Mouse (Mus musculus) bone marrow macrophage, adult 2 months (primary cell): Measurements from ENCODE around the gene Phactr2. TPM values are rescaled to one million over a fixed set of nuclear protein-coding genes. Genes with fewer than 3 reads are reported as not detected.

Source experiments
- H3K27ac ChIP-seq: 2 replicates; pipeline ENCODE4 v1.5.1; 2012; ENCODE audit warnings: low read depth, low read length; ENCODE audit not compliant: insufficient read depth
- H3K4me1 ChIP-seq: 2 replicates; pipeline ENCODE4 v1.6.1; 2012; ENCODE audit warnings: low read length; ENCODE audit not compliant: control insufficient read depth, insufficient read depth
- H3K4me3 ChIP-seq: 2 replicates; pipeline ENCODE4 v1.5.1; 2012; ENCODE audit warnings: mild to moderate bottlenecking, low read length, moderate library complexity; ENCODE audit not compliant: insufficient read depth
- CTCF ChIP-seq: IDR thresholded peaks from 2 replicates; pipeline ENCODE4 v1.5.1; 2012; ENCODE audit warnings: low read depth, mild to moderate bottlenecking, low read length, moderate library complexity
- POLR2A ChIP-seq: IDR thresholded peaks from 2 replicates; pipeline ENCODE4 v1.6.1; 2012; ENCODE audit warnings: mild to moderate bottlenecking, low read depth, low read length, borderline replicate concordance
- polyA plus RNA-seq: library from polyadenylated mRNA; stranded (reverse); fragments of >200 nt; gene quantifications from 2 replicates; pipeline ENCODE4 v1.2.4, GENCODE M21; 2012; ENCODE audit not compliant: missing spikeins, insufficient read depth, insufficient read length

The Phactr2 gene
- polyA plus RNA-seq, 1 experiment: 26.0 TPM

GRCm38 (mm10) chr10:13186754-13187153, 287.5 kb downstream of the Phactr2 start:
- peaks cover 12% of the 10 kb centered on the region for H3K4me1 ChIP-seq
- H3K4me3 ChIP-seq: no peak overlapping the region
- no peak overlapping the region for H3K27ac ChIP-seq
- TF ChIP-seq POLR2A (no peak), CTCF (no peak)

DNA sequence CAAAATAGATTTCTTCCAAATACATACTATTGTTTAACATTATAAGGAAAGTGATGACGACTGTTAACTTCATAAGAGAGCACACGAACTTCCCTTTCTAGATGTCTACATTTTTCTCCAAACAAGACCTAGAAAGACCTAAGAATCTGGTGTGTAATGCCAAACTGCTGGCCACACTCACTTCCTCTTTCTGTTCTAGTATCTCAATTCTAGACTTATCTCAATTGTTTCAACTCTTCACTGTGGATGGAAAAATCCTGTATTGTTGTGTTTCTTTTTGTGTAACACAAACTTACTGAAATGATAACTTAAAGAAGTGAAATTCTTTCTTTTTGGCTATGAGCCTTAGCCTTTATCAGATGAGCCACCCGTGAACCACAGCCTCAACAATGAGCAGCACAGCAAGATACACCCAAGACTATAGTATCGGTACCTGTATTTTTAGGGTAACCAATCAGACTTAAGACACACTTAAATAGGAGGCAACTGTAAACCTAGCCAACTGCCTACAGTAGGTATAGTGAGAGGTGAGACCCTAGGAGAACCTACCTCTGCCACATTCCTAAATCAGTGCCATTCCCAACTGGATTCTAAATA, 289.9 kb downstream of the Phactr2 start:
- peak overlapping the region; percentile 4; the same call in 1 of the 2 replicates for H3K27ac ChIP-seq
- no peak overlapping the region for H3K4me3 ChIP-seq
- TF ChIP-seq POLR2A (no peak), CTCF (no peak)
- peaks cover 12% of the 10 kb centered on the region for H3K4me1 ChIP-seq

DNA sequence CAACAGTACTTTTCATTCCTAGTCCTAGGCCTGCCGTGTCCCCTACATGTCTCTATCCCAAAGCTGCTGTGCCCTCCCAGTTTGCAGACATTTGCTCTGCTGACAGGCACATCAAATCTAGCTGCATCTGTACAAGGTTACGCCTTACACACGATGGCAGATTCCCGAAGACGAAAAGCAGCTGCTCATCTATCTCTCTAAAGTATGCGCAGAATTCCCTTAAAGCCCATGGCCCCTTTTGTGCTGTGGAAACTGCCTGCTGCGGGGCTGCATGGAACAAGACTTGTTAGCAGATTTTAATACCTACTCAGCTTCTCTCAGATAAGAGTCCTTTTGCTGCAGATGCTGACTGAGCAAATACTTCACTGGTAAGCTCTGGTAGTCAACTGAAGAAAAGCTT, 294.0 kb downstream of the Phactr2 start:
- TF ChIP-seq POLR2A (no peak), CTCF (no peak)
- Histone ChIP-seq H3K4me1 (peaks cover 12% of the 10 kb centered on the region), H3K27ac (no peak overlapping the region), H3K4me3 (no peak overlapping the region)

- TF ChIP-seq CTCF (no peak), POLR2A (no peak)
- Histone ChIP-seq H3K4me3 (no peak within 1 kb of the TSS), H3K27ac (no peak within 1 kb of the TSS), H3K4me1 (no peaks in the 10 kb centered on the region)
Observed at GRCm38 (mm10) chr10:13177973-13178624, 296.1 kb downstream of the Phactr2 start, which contains the start of gene Zc2hc1b. Zc2hc1b (minus strand) TSS chr10:13178023.

DNA sequence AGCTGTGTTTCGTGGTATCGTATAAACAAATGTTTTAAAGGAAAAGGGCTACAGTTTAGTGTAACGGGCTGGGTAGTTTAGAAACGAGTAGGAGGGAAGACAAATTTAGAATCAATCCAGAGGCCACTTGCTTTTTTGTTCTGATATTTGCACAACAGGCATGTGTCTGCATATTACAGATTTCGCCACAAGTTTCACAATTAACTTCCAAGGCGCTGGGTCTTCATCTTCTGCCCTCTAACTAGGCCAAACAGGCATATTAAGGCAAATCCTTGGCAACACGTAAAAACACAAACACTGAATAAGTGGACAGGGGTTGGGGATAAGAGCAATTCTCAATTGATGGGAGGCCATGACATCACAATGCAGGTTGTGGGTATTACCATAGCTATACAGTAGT, 298.3 kb downstream of the Phactr2 start:
- Histone ChIP-seq H3K4me1 (no peaks in the 10 kb centered on the region), H3K4me3 (no peak overlapping the region), H3K27ac (no peak overlapping the region)
- TF ChIP-seq CTCF: no peak
- no peak for TF ChIP-seq POLR2A

DNA sequence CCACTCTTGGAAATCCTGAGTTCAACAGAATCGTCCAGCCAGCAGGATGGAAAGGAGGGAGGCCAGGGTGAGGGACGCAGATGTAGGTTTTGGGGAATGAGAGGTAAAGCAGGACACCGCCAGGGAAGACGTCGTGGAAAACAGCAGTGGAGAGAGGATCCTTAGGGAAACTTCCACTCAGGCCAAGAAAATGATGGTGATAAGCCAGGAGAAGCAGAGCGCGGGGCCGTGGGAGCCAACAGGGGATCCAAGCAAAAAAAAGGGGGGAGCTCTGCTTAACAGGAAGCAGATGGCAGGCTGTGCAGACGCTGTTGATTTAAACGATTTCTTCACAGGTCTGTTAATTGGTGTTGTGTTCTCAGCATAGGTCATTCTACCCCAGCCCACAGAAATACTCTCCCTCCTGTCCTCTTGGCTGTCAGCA, 301.4 kb downstream of the Phactr2 start:
- no peak overlapping the region for H3K4me3 ChIP-seq
- TF ChIP-seq CTCF (no peak), POLR2A (no peak)
- H3K27ac ChIP-seq: no peak overlapping the region
- H3K4me1 ChIP-seq: no peaks in the 10 kb centered on the region

DNA sequence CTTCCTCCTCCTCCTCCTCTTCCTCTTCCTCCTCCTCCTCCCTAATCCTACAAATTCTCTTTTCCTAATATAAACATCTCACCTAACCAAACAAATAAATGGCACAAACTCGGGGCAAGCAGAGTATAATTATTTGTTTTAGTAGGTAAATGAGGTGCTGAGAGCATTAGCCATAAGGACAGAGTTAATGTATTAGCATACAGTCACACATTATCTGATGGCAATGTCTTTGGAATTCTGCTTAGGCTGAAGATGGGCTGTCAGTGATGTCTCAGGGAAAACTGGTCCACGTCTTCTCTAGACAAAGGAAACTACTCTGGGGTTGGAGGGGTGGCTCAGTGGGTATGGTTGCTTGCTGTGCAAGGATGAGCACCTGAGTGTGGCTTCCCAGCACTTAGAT, 302.8 kb downstream of the Phactr2 start:
- Histone ChIP-seq H3K4me3 (no peak overlapping the region), H3K4me1 (no peaks in the 10 kb centered on the region), H3K27ac (no peak overlapping the region)
- TF ChIP-seq POLR2A: no peak

DNA sequence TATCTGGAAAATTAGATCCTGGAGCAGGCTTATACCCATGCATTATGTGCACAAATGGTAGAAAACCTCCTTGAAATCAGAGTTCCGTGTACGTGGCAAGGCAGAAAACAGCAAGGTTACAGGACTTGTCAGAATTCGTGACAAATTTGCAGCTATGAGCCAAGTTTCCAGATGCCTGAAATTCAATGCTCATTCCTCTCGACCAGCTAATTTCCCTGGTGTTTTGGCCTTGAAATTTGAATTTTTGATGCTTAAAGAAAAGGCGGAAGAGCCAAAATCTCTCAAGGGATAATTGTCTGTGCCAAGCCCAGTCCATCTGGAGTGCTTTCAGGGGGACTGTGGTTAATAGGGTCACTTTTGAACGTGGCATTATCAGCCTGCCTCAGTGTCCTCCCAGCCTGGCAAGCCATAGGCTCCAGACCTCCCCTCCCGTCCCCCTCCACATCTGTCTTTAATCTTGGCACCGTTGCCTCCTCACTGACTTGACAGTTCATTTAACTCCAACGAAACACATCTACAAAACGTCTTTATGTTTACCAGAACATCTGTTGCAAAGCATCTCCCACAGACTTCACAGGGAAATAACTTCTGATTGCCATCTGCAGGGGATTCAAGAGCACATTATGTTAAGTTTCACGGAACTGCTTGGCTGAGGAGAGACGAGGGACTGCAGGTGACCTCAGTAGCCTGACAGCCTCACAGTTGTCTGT, 303.3 kb downstream of the Phactr2 start:
- Histone ChIP-seq H3K4me1 (no peaks in the 10 kb centered on the region), H3K27ac (no peak overlapping the region), H3K4me3 (no peak overlapping the region)
- no peak for TF ChIP-seq CTCF
- TF ChIP-seq POLR2A: no peak

DNA sequence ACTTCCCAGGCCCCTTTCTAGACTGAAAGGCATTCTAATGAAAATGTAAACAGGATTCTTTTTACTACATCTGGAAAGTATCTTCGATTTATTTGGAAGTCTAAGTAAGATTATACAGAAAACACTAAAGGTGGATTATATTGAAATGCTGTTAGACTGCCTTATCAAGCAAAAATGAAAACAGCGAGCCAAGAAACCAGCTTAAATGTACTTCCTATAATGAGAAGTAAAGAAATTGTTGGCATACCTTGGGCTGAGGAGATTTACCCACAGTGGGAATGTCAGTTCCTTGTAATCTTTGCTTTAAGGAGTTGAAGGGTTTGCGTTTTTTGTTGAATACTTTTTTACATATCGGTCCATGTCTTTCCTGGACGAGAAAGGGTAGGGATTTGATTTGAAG, 305.8 kb downstream of the Phactr2 start:
- H3K4me3 ChIP-seq: no peak overlapping the region
- TF ChIP-seq CTCF (no peak), POLR2A (no peak)
- no peaks in the 10 kb centered on the region for H3K4me1 ChIP-seq
- H3K27ac ChIP-seq: no peak overlapping the region

DNA sequence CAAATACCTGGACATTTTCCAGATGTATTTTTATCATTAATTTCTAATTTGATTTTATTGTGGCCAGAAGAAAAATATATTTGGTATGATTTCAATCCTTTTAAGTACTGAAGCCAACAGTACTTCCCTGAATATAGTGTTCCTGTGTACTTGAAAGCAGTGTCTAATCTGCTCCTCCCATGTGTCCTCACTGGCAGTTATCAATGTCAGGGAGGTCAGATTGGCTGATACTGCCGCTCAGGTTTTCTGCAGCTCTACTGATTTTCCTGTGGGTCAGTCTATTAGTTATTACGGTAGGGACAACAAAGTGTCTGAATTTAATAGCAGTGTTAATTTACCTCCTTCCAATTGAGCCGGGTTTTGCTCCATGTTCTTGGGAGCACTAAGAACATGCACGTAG, 312.2 kb downstream of the Phactr2 start:
- no peaks in the 10 kb centered on the region for H3K4me1 ChIP-seq
- no peak overlapping the region for H3K27ac ChIP-seq
- TF ChIP-seq POLR2A (no peak), CTCF (no peak)
- no peak overlapping the region for H3K4me3 ChIP-seq
